Mouse (Mus musculus) MEL (cell line): ENCODE data around the gene Btbd19. TPM values are rescaled to one million over a fixed set of nuclear protein-coding genes. Genes with fewer than 3 reads are reported as not detected.

Experiments used
- DNase-seq: peaks from one replicate; pipeline ENCODE4 v3.0.0; 2011; ENCODE audit warnings: low read depth, low spot score
- H3K27ac ChIP-seq: 2 replicates; pipeline ENCODE4 v1.5.1; 2012; ENCODE audit warnings: low read depth, mild to moderate bottlenecking, control low read depth, low read length, moderate library complexity; ENCODE audit not compliant: control insufficient read depth
- H3K27me3 ChIP-seq, 2 experiments: fragments of 150-350 bp in 1 of 2; sonication (generic) in 1 of 2; 2 replicates each; pipeline ENCODE4 v1.6.1; 2012; ENCODE audit warnings: low read length in 2 of 2, mild to moderate bottlenecking in 2 of 2, improper control_type of control experiment in 1 of 2, moderate library complexity in 1 of 2; ENCODE audit not compliant: insufficient read depth in 2 of 2, control insufficient read depth in 1 of 2
- H3K36me3 ChIP-seq, 2 experiments: 2 replicates each; pipeline ENCODE4 v1.6.1; 2012 to 2014; ENCODE audit warnings: low read length in 2 of 2, improper control_type of control experiment in 1 of 2, inconsistent platforms in 1 of 2, mild to moderate bottlenecking in 1 of 2; ENCODE audit not compliant: insufficient read depth in 2 of 2, control insufficient read depth in 1 of 2
- H3K4me1 ChIP-seq, 2 experiments: fragments of 150-350 bp in 1 of 2; sonication (generic) in 1 of 2; 2 replicates each; pipeline ENCODE4 v1.6.1; 2012; ENCODE audit warnings: low read length in 2 of 2, improper control_type of control experiment in 1 of 2, mild to moderate bottlenecking in 1 of 2; ENCODE audit not compliant: insufficient read depth in 2 of 2, control insufficient read depth in 1 of 2
- H3K4me3 ChIP-seq, 2 experiments: fragments of 150-350 bp in 1 of 2; sonication (generic) in 1 of 2; 2 replicates each; pipeline ENCODE4 v1.5.1; 2012; ENCODE audit warnings: low read depth in 2 of 2, low read length in 2 of 2, mild to moderate bottlenecking in 2 of 2, moderate library complexity in 2 of 2, control low read depth in 1 of 2, improper control_type of control experiment in 1 of 2; ENCODE audit not compliant: control insufficient read depth in 1 of 2, insufficient read depth in 1 of 2
- H3K79me2 ChIP-seq: 2 replicates; pipeline ENCODE4 v1.6.1; 2012; ENCODE audit warnings: mild to moderate bottlenecking, low read length, moderate library complexity; ENCODE audit not compliant: control insufficient read depth, poor library complexity, insufficient read depth
- H3K9ac ChIP-seq: 2 replicates; pipeline ENCODE4 v1.6.1; 2012; ENCODE audit warnings: low read depth, mild to moderate bottlenecking, control low read depth, low read length, moderate library complexity; ENCODE audit not compliant: control insufficient read depth, poor library complexity, severe bottlenecking
- H3K9me3 ChIP-seq: fragments of 150-350 bp; sonication (generic); replicated peaks from 2 replicates; pipeline ENCODE4 v1.6.1; 2012; ENCODE audit warnings: mild to moderate bottlenecking, low read length, improper control_type of control experiment, moderate library complexity; ENCODE audit not compliant: insufficient read depth
- BHLHE40 ChIP-seq: IDR thresholded peaks from 2 replicates; pipeline ENCODE4 v1.6.1; 2012; ENCODE audit warnings: low read depth, mild to moderate bottlenecking, inconsistent platforms, low read length, improper control_type of control experiment, borderline replicate concordance
- CHD1 ChIP-seq: IDR thresholded peaks from 2 replicates; pipeline ENCODE4 v1.6.1; 2012; ENCODE audit warnings: low read depth, mild to moderate bottlenecking, inconsistent platforms, low read length, improper control_type of control experiment
- CHD2 ChIP-seq: IDR thresholded peaks from 2 replicates; pipeline ENCODE4 v1.6.1; 2011; ENCODE audit warnings: low read length, improper control_type of control experiment
- CTCF ChIP-seq, 3 experiments: IDR thresholded peaks in 2 of 3; conservative IDR thresholded peaks in 1 of 3; 2 replicates each; pipeline ENCODE4 v1.5.1; 2011 to 2012; ENCODE audit warnings: low read length in 3 of 3, low read depth in 2 of 3, mild to moderate bottlenecking in 2 of 3, improper control_type of control experiment in 1 of 3, inconsistent platforms in 1 of 3, mixed read lengths in 1 of 3, moderate library complexity in 1 of 3; ENCODE audit not compliant: control insufficient read depth in 1 of 3, insufficient read depth in 1 of 3, poor library complexity in 1 of 3, severe bottlenecking in 1 of 3
- ELF1 ChIP-seq: IDR thresholded peaks from 2 replicates; pipeline ENCODE4 v1.6.1; 2014; ENCODE audit warnings: low read depth, mild to moderate bottlenecking, inconsistent platforms, low read length, improper control_type of control experiment, moderate library complexity
- EP300 ChIP-seq, 2 experiments: IDR thresholded peaks; 2 replicates each; pipeline ENCODE4 v1.6.1; 2011; ENCODE audit warnings: improper control_type of control experiment in 2 of 2, low read length in 2 of 2, low read depth in 1 of 2, mild to moderate bottlenecking in 1 of 2
- GABPA ChIP-seq: IDR thresholded peaks from 2 replicates; pipeline ENCODE4 v1.6.1; 2012; ENCODE audit warnings: low read depth, mild to moderate bottlenecking, inconsistent platforms, low read length, improper control_type of control experiment, moderate library complexity
- GATA1 ChIP-seq: IDR thresholded peaks from 2 replicates; pipeline ENCODE4 v1.6.1; 2011; ENCODE audit warnings: low read depth, low read length, improper control_type of control experiment
- HCFC1 ChIP-seq: IDR thresholded peaks from 2 replicates; pipeline ENCODE4 v1.6.1; 2012; ENCODE audit warnings: low read depth, mild to moderate bottlenecking, inconsistent platforms, low read length, improper control_type of control experiment, moderate library complexity
- JUND ChIP-seq: IDR thresholded peaks from 2 replicates; pipeline ENCODE4 v1.6.1; 2011; ENCODE audit warnings: low read depth, mild to moderate bottlenecking, improper control_type of control experiment, low read length
- KAT2A ChIP-seq: conservative IDR thresholded peaks from 2 replicates; pipeline ENCODE4 v1.6.1; 2012; ENCODE audit warnings: low read depth, low read length, improper control_type of control experiment, inconsistent platforms
- MAX ChIP-seq: IDR thresholded peaks from 2 replicates; pipeline ENCODE4 v1.6.1; 2011; ENCODE audit warnings: low read length, improper control_type of control experiment
- MAZ ChIP-seq: IDR thresholded peaks from 2 replicates; pipeline ENCODE4 v1.6.1; 2012; ENCODE audit warnings: low read depth, mild to moderate bottlenecking, inconsistent platforms, low read length, improper control_type of control experiment
- MXI1 ChIP-seq: IDR thresholded peaks from 2 replicates; pipeline ENCODE4 v1.6.1; 2011; ENCODE audit warnings: mild to moderate bottlenecking, low read depth, low read length, improper control_type of control experiment
- MYC ChIP-seq: IDR thresholded peaks from 2 replicates; pipeline ENCODE4 v1.6.1; 2011; ENCODE audit warnings: low read depth, mild to moderate bottlenecking, low read length, improper control_type of control experiment, moderate library complexity
- NELFE ChIP-seq: IDR thresholded peaks from 2 replicates; pipeline ENCODE4 v1.6.1; 2011; ENCODE audit warnings: low read depth, low read length, improper control_type of control experiment
- POLR2AphosphoS2 ChIP-seq: IDR thresholded peaks from 2 replicates; pipeline ENCODE4 v1.6.1; 2011; ENCODE audit warnings: low read length, improper control_type of control experiment
- SIN3A ChIP-seq: IDR thresholded peaks from 2 replicates; pipeline ENCODE4 v1.6.1; 2012; ENCODE audit warnings: low read length, improper control_type of control experiment, inconsistent platforms
- TAL1 ChIP-seq: IDR thresholded peaks from 2 replicates; pipeline ENCODE4 v1.6.1; 2012; ENCODE audit warnings: mild to moderate bottlenecking, inconsistent platforms, low read length, moderate library complexity, mixed read lengths
- TBP ChIP-seq: IDR thresholded peaks from 2 replicates; pipeline ENCODE4 v1.8.0; 2011; ENCODE audit warnings: low read depth, low read length, improper control_type of control experiment
- UBTF ChIP-seq: IDR thresholded peaks from 2 replicates; pipeline ENCODE4 v1.6.1; 2012; ENCODE audit warnings: low read depth, mild to moderate bottlenecking, inconsistent platforms, low read length, improper control_type of control experiment, moderate library complexity, borderline replicate concordance; ENCODE audit not compliant: insufficient read depth
- USF1 ChIP-seq: IDR thresholded peaks from 2 replicates; pipeline ENCODE4 v1.6.1; 2014; ENCODE audit warnings: low read depth, mild to moderate bottlenecking, inconsistent platforms, low read length, improper control_type of control experiment, moderate library complexity
- USF2 ChIP-seq, 2 experiments: IDR thresholded peaks; 2 replicates each; pipeline ENCODE4 v1.6.1; 2011 to 2012; ENCODE audit warnings: improper control_type of control experiment in 2 of 2, low read length in 2 of 2, borderline replicate concordance in 1 of 2, inconsistent platforms in 1 of 2, low read depth in 1 of 2, mild to moderate bottlenecking in 1 of 2; ENCODE audit not compliant: insufficient read depth in 1 of 2
- ZMIZ1 ChIP-seq: IDR thresholded peaks from 2 replicates; pipeline ENCODE4 v1.6.1; 2012; ENCODE audit warnings: low read depth, mild to moderate bottlenecking, inconsistent platforms, low read length, improper control_type of control experiment, moderate library complexity
- polyA plus RNA-seq, 2 experiments: library from polyadenylated mRNA; stranded (reverse) in 1 of 2; unstranded in 1 of 2; fragments of >175 nt in 1 of 2; fragments of >200 nt in 1 of 2; gene quantifications; 2 replicates each; pipeline versions ENCODE4 v1.2.1 to v1.2.4; 2012; ENCODE audit warnings: low replicate concordance in 2 of 2, low read depth in 1 of 2; ENCODE audit not compliant: insufficient read length in 2 of 2, insufficient read depth in 1 of 2, missing spikeins in 1 of 2
- total RNA-seq: library from RNA; depleted of rRNA; stranded (reverse); fragments of 300-350 nt; gene quantifications from 2 replicates; pipeline ENCODE4 v1.2.3, GENCODE M21; 2012

The Btbd19 gene
- total and polyA plus RNA-seq, 3 experiments = 13.6 to 22.6 TPM; not detected in 1

- Histone ChIP-seq H3K9ac (no peak overlapping the region), H3K4me1 (no peaks in the 10 kb centered on the region), H3K9me3 (no peaks in the 10 kb centered on the region), H3K36me3 (no peaks in the 10 kb centered on the region), H3K4me3 (no peak overlapping the region), H3K27me3 (peaks cover 2 to 7% of the 10 kb centered on the region in 2 experiments), H3K27ac (no peak overlapping the region), H3K79me2 (no peaks in the 10 kb centered on the region)
- DNase-seq = no peak
- no peak for TF ChIP-seq POLR2AphosphoS2
- TF ChIP-seq USF1 = no peak
- TF ChIP-seq ELF1 = no peak
- no peak for TF ChIP-seq MXI1
- no peak for TF ChIP-seq MYC
- no peak for TF ChIP-seq UBTF
Measured at GRCm38 (mm10) chr4:117100036-117100435, 25.5 kb downstream of the Btbd19 start.

- Histone ChIP-seq H3K27ac (no peak overlapping the region), H3K4me3 (no peak overlapping the region), H3K36me3 (no peaks in the 10 kb centered on the region), H3K9me3 (no peaks in the 10 kb centered on the region), H3K27me3 (peaks cover 2 to 9% of the 10 kb centered on the region in 2 experiments), H3K9ac (no peak overlapping the region), H3K79me2 (no peaks in the 10 kb centered on the region), H3K4me1 (no peaks in the 10 kb centered on the region)
- no peak for DNase-seq
- TF ChIP-seq NELFE (no peak), MAZ (no peak), ELF1 (no peak), MAX (no peak), UBTF (no peak), CHD2 (no peak), BHLHE40 (no peak), JUND (no peak), USF2 (IDR thresholded peaks at IDR 0.05; ENCODE audit: borderline replicate concordance in 1 of 2, insufficient read depth in 1 of 2, low read depth in 1 of 2, low read length in 2 of 2) (no peak), CTCF (IDR thresholded peaks at IDR 0.05 in 2 of 3, conservative IDR thresholded peaks at IDR 0.05 in 1 of 3; ENCODE audit: control insufficient read depth in 1 of 3, insufficient read depth in 1 of 3, low read depth in 2 of 3, low read length in 3 of 3, poor library complexity in 1 of 3, severe bottlenecking in 1 of 3) (no peak), HCFC1 (no peak), KAT2A (no peak), EP300 (IDR thresholded peaks at IDR 0.05; ENCODE audit: low read depth in 1 of 2, low read length in 2 of 2) (no peak), CHD1 (no peak), SIN3A (no peak), GATA1 (no peak), TAL1 (no peak), TBP (no peak), GABPA (no peak), ZMIZ1 (no peak)
Measured at GRCm38 (mm10) chr4:117098764-117099036, 26.8 kb downstream of the Btbd19 start.
